Mouse (Mus musculus): ENCODE data around the gene Impg1.
"Not testable (repeated sequence)": the region's sequence is repeated elsewhere in the genome, so short reads cannot be mapped to it uniquely, and the experiment has no call there.

The Impg1 gene

DNA sequence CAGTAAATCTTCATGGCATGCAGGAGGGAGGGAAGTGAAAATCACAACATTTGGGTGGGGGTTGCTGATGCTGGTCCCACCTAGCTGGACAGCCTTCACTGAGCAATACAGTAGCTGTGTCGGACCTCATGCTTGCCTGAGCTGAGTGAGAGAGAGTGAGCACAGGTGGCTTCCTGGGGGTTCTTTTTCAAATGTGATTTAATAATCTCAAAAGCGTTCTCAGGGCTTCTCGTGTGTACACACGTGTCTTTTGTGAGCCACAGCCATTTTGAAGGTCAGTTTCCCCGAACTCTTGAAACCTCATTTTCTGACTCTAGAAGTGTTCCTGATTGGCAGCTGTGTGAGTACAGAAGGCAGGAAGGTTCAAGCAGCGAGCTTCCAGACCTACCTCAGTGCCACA, 122.8 kb downstream of the Impg1 start:
- no peak for DNase-seq

- DNase-seq, result no peak
Measured at GRCm38 (mm10) chr9:80341756-80342155, 123.5 kb downstream of the Impg1 start.

GRCm38 (mm10) chr9:80340927-80341326, 124.4 kb downstream of the Impg1 start:
- no peak for DNase-seq

- DNase-seq, result no peak
Measured at GRCm38 (mm10) chr9:80338026-80338425, 127.3 kb downstream of the Impg1 start.

- no peak for DNase-seq
Measured at GRCm38 (mm10) chr9:80335660-80336357, 129.5 kb downstream of the Impg1 start.

DNA sequence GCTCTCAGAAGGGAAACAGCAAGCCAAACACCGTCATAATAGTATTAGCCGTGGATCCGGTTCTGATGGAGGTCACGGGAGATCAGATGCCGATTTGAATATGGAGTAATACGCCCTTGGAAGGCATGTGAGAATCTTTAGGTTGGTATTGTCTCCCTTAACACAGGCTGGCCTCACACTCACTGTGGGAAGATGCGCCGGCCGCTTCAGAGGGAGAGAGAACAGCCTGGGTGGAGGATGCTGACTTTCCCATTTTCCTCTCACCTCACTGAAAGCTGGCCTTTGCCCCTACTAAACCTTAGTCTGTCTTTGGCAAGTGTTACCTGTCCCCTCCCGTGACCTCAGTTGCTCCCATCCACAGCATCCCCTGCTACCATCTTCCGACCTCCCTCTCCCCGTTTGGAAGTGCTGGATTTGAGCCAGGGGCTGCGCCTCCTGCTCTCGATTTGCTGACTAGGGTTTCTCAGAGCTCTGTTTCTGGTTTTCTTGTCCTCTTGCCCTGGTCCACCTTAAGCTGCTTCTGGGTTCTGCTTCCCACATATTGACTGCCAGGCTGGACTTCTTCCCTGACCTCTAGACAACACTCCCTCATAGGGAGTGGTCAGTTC, 131.2 kb downstream of the Impg1 start:
- DNase-seq, result no peak

DNA sequence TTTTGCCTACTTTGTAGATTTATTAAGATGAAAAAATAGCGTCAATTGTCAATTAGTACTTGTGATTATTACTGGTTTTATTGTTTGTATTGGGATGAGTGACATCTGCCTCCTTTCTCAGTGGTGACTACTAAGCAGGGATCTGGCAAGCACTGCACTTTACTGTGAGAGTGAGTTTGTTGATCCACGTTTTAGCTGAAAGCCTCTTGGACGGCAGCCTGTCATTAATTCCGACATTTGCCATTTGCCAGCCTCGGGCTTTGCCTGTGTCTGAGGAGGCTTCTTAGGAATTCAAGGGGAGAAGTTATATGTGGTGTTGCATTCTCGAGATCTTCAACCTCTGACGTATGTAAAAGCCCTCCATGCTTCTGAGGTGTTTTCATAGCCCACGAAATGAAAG, 131.8 kb downstream of the Impg1 start:
- no peak for DNase-seq

- peak; percentile 32 for DNase-seq
Measured at GRCm38 (mm10) chr9:80332153-80332552, 133.1 kb downstream of the Impg1 start.

- not testable (repeated sequence) for DNase-seq
Measured at GRCm38 (mm10) chr9:80321051-80321887, 144.0 kb downstream of the Impg1 start.

DNA sequence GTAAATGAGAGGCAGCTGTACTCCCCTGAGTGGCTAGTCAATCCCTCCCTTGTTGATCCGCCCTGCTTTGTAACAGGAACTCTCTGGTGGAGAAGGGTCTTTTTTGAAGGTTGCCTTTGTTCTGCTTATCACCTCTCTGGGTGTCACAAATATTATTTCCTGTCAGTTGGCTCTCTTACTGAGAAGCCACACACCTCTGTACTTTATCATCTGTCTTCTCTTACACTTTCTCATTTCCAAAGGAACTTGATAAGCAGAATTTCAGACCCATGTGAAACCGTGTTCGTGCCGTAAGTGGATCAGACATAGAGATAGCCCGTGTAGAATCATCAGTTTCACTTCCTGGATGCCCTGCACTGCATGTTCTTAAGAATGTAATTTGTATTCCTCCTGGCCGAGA, 147.3 kb downstream of the Impg1 start:
- DNase-seq, result peak; percentile 18

GRCm38 (mm10) chr9:80315922-80316321, 149.4 kb downstream of the Impg1 start:
- no peak for DNase-seq

DNA sequence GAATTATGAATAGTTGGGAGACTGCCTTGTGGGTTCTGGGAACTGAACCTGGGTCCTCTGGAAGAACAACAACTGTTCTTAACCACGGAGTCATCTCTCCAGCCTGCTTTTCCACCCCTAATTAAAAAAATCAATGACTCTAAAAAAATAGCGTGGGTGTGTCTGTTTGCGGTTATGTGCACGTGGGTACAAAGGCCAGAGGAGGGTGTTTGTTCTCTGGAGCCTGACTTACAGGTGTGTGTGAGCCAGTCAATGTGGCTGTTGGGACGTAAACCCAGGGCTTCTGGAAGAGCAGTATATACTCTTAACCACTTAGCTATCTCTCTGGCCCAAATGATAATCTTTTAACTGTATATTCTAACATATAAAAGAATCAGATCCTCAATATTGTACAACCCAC, 151.7 kb downstream of the Impg1 start:
- DNase-seq, result no peak

- no peak for DNase-seq
Measured at GRCm38 (mm10) chr9:80307629-80308028, 157.7 kb downstream of the Impg1 start.

DNA sequence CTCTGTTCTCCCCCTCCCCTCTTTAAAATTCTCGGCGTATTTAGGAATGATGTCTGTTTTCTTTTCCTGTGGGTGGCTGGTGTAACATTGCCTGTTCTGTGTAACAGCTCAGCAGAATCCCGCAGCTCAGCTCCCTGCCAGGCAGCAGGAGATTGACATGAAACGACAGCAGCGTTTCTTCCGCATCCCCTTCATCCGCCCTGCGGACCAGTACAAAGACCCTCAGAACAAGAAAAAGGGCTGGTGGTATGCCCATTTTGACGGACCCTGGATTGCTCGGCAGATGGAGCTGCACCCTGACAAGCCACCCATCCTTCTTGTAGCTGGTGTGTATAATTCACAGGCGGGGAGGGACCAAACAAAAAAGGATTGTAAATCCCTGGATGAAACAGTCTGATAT, 158.4 kb downstream of the Impg1 start:
- no peak for DNase-seq

DNA sequence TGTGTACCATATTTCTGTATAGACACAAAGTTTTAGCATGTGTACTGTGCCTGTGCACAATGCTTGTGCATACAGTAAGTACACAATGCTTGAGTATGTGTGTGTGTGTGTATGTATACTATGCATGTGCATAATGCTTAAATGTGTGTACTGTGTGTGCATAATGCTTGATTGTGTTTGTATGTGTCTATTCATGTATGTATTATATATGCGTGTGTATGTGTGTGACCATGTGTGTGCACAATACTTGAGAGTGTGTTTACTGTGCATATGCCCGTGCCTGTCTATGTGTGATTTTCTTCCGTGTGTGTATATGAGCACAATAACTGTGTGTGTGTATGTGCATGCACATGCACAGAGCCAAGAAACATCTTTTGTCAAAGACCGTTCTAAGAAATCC, 158.9 kb downstream of the Impg1 start:
- no peak for DNase-seq

- DNase-seq, result peak; percentile 42
Measured at GRCm38 (mm10) chr9:80303518-80303917, 161.8 kb downstream of the Impg1 start.

- no peak for DNase-seq
Measured at GRCm38 (mm10) chr9:80299031-80299430, 166.2 kb downstream of the Impg1 start.

DNA sequence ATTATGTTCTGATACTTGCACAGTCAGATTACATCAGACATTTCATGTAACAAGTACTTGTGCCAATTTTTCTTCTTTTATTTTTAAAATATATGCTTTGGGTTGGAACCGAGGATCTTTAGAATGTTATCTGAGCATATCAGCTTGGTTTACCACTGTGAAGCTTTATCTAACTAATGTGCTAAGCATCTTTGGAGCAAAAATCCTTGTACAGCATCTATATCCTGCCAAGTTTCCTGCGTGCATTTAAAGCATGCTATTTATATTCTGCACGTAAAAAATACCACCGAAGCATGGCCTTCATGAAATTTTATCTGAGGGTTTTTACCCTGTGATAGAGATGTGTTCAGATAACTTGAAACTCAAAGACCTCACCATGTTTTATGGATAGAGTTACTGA, 169.2 kb downstream of the Impg1 start:
- DNase-seq, result no peak

- DNase-seq, result no peak
Measured at GRCm38 (mm10) chr9:80293056-80293584, 172.2 kb downstream of the Impg1 start.

GRCm38 (mm10) chr9:80286845-80287244, 178.4 kb downstream of the Impg1 start:
- DNase-seq, result no peak

GRCm38 (mm10) chr9:80284539-80285174, 180.6 kb downstream of the Impg1 start:
- DNase-seq, result no peak

DNA sequence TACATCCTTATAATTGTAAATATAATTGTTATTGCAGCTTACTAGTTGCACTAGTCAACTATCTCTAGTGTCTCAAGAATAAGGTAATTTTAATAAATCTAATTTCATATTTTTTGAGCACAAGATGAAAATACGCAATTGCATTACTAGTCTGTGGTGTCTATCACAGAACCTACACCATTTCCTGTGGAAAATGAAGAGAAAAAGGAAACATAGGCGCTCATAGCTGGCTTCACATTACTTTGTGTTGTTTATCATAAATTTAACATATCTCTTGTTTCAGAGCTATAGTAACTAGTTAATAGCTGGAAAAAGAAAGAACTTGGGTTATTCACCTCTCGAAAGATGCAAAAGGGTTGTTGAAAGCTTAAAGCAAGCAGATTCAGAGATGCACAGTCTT, 182.9 kb downstream of the Impg1 start:
- no peak for DNase-seq

GRCm38 (mm10) chr9:80280724-80281123, 184.6 kb downstream of the Impg1 start:
- no peak for DNase-seq

Measured in thymus, postnatal 4 days (tissue).